In the genomic region with DNA sequence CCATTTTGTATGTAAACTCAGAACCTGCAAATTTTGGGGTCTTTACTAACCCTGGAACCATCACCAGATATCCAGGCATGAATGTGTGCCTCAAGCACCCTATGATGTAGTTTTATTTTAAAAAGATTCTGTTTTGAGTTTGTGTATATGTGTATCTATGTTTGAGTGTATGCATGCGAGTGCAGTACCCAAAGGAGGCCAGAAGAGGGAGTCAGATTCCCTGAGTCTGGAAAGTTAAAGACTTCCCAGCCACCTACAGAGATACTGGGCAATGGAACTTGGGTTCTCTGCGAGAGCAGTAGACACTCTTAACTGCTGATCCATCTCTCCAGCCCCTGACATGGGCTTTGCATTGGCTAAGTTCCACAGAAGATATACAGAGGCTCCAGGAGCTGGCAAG, we compare ENCODE assay signal across 23 mouse cellular contexts.
"Had no signal": no experiment of that assay in that cellular context is flagged by ENCODE, and none has a peak within 500 bp of the region (broad histone marks: within the 10 kb centered on the region; RNA-seq: fewer than 3 reads in every experiment).

No protein-coding gene starts in this region.

- H3K27ac ChIP-seq: limb, embryonic 12.5 days; limb, embryonic 15.5 days; liver, embryonic 14.5 days; lung, embryonic 15.5 days; midbrain, embryonic 15.5 days; neural tube, embryonic 13.5 days; stomach, postnatal 0 days had no signal

- H3K4me2 ChIP-seq: limb, embryonic 12.5 days; limb, embryonic 15.5 days; liver, embryonic 11.5 days; lung, embryonic 15.5 days; midbrain, embryonic 11.5 days; midbrain, embryonic 15.5 days; neural tube, embryonic 13.5 days had no signal

- H3K4me3 ChIP-seq: limb, embryonic 12.5 days; limb, embryonic 15.5 days; lung, embryonic 15.5 days; midbrain, embryonic 15.5 days; myocyte; neural tube, embryonic 13.5 days had no signal

- H3K9me3 ChIP-seq: limb, embryonic 15.5 days; lung, embryonic 15.5 days; midbrain, embryonic 15.5 days; neural tube, embryonic 13.5 days had no signal

- H3K36me3 ChIP-seq: limb, embryonic 12.5 days; limb, embryonic 15.5 days; lung, embryonic 15.5 days; midbrain, embryonic 15.5 days; neural tube, embryonic 13.5 days had no signal

- H3K4me1 ChIP-seq: limb, embryonic 12.5 days; limb, embryonic 15.5 days; lung, embryonic 15.5 days had no signal

- H3K27me3 ChIP-seq: limb, embryonic 15.5 days; midbrain, embryonic 15.5 days; neural tube, embryonic 13.5 days had no signal

- ATAC-seq: intestine, embryonic 16.5 days; liver, postnatal 0 days; midbrain, embryonic 15.5 days had no signal

- H3K9ac ChIP-seq: limb, embryonic 12.5 days; limb, embryonic 15.5 days; liver, embryonic 14.5 days; liver, postnatal 0 days; lung, embryonic 15.5 days; midbrain, embryonic 15.5 days; neural tube, embryonic 13.5 days had no signal

- DNase-seq: kidney, adult 18-20 months; kidney, postnatal 10 days; kidney, postnatal 36 days; layer of hippocampus, adult 9-11 months; left cerebral cortex, postnatal 4 days; liver, postnatal 0 days; lung, postnatal 14 days; lung, postnatal 4 days; right cerebral cortex, postnatal 4 days; thymus, adult 2 months; thymus, postnatal 14 days; thymus, postnatal 4 days had no signal
